Mouse (Mus musculus) B cell, adult 62 days (primary cell): ENCODE data around the gene Zfp91. TPM values are rescaled to one million over a fixed set of nuclear protein-coding genes. Genes with fewer than 3 reads are reported as not detected.

Experiments used
- total RNA-seq: library from RNA; stranded (reverse); gene quantifications from 4 replicates; pipeline ENCODE4 v1.2.4, GENCODE M21; 2023

Gene Zfp91
- total RNA-seq = 87.5 to 91.2 TPM (median 89.4 TPM) in 4 replicates

DNA sequence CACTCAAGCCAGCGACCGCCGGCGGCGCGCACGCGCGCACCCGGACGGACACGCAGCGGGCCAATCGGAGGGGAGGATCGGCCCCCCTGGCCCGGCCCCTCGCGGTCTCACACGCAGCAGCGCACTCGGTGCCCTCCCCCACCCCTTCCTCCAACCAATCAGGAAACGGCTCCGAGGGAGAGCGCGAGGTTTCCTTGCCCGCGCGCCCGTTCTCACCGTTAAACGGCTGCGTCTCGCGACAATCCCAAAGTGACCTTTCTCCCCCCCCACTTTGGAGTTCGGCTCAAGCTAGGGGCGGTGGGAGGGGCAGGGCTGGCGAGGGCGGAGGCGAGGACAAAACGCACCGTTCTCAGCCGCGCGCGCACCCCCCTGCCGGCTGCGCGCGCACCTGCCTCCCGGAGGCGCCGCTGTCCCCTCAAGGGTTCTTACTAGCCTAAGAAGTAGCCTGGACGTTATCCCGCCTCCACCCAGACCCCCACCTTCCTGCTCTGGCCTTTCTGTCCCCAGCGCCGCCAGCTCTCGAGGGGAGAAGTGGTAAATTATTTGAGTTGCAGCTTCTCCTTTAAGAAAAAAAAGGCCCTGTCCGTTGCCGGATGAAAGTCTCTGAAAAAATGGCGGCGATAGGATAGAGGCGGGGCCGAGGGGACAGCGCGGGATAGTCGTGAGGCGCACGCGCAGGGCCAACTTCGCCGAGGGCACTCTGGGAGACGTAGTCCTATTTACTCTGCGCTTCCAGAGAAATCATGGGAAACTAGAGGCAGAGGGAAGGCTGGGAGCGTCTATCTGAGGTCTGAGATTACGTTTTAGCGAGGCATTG, at the start of gene Zfp91, which contains the start of gene Lpxn:
Gene Zfp91, minus strand, starts transcription at position 616 of the 817 bp plus-strand sequence.
Gene Lpxn, plus strand, starts transcription at position 683 of the 817 bp plus-strand sequence.

DNA sequence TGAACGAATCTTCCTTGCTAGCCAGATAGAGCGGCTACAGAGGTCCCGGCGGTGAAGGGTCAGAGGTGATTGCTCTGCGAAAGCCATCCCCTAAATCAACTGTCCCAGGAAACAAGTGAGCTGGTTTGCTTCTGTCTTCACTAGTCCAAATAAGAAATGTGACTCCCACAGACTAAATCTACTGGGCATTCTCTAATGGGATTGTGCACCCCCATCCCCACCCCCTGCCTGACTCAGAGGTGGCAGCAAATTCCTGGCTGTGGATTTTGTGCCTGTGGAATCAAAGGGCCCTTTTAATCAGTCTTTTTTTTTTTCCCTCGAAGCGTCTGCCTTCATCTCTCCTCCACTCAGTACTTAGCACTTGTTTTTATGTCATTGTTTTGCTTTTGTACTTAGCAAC, 30.6 kb downstream of the Zfp91 start, which contains the start of gene Cntf:
Gene Cntf, minus strand, starts transcription at position 325 of the 400 bp plus-strand sequence.

Other genes with a start within 250 kb of the Zfp91 start
- 0.25 TPM in 1 of 4 replicates, not detected in the others for gene Gm4952, start 196.2 kb downstream of the Zfp91 start, total RNA-seq
- not detected in 4 replicates for gene Glyat, start 162.8 kb downstream of the Zfp91 start, total RNA-seq
- gene Olfr1442, start 125.7 kb downstream of the Zfp91 start, total RNA-seq = not detected in 4 replicates
- not detected in 4 replicates for gene Olfr1443, start 118.0 kb downstream of the Zfp91 start, total RNA-seq
- gene Keg1, start 100.3 kb downstream of the Zfp91 start, total RNA-seq = not detected in 4 replicates
- gene Cntf, start 30.5 kb downstream of the Zfp91 start, total RNA-seq = 3.8 to 4.3 TPM (median 4.0 TPM) in 4 replicates
- 67.4 to 83.0 TPM (median 75.6 TPM) in 4 replicates for gene Lpxn, start 67 bp upstream of the Zfp91 start, total RNA-seq
- 4.7 to 8.5 TPM (median 5.0 TPM) in 4 replicates for gene Gm5244, start 50.6 kb upstream of the Zfp91 start, total RNA-seq
- gene Olfr1444, start 61.2 kb upstream of the Zfp91 start, total RNA-seq = 1.0 to 1.8 TPM (median 1.3 TPM) in 4 replicates
- gene Olfr1445, start 87.7 kb upstream of the Zfp91 start, total RNA-seq = not detected in 4 replicates
- not detected in 4 replicates for gene Olfr1446, start 97.4 kb upstream of the Zfp91 start, total RNA-seq
- gene Olfr1447, start 107.6 kb upstream of the Zfp91 start, total RNA-seq = not detected in 4 replicates
- not detected in 4 replicates for gene Olfr1448, start 128.3 kb upstream of the Zfp91 start, total RNA-seq
- gene Olfr1449, start 134.7 kb upstream of the Zfp91 start, total RNA-seq = not detected in 4 replicates
- gene Olfr1450, start 154.1 kb upstream of the Zfp91 start, total RNA-seq = not detected in 4 replicates
- gene Olfr1451, start 198.9 kb upstream of the Zfp91 start, total RNA-seq = not detected in 4 replicates
- gene Olfr1453, start 232.2 kb upstream of the Zfp91 start, total RNA-seq = not detected in 4 replicates